Mouse (Mus musculus): ENCODE results near the gene Ifi213.
"Not testable (repeated sequence)": the region's sequence is repeated elsewhere in the genome, so short reads cannot be mapped to it uniquely, and the experiment has no call there.

- TF ChIP-seq CTCF (IDR thresholded peaks at IDR 0.05; ENCODE audit: extremely low read depth, insufficient read length, insufficient replicate concordance, low read depth, low read length); POLR2A (IDR thresholded peaks at IDR 0.05; ENCODE audit: low read depth, low read length): not testable (repeated sequence)
These were observed 23.1 kb upstream of the Ifi213 start for GRCm38 (mm10) chr1:173622216-173622615.

All from small intestine, adult 2 months (tissue).